Mouse (Mus musculus) B cell, adult 2 months (primary cell): ENCODE results near the gene Nudt1.

Experiments used
- DNase-seq, 2 experiments: peaks; one replicate each; pipeline ENCODE4 v3.0.0; 2022

Nudt1 gene

DNA sequence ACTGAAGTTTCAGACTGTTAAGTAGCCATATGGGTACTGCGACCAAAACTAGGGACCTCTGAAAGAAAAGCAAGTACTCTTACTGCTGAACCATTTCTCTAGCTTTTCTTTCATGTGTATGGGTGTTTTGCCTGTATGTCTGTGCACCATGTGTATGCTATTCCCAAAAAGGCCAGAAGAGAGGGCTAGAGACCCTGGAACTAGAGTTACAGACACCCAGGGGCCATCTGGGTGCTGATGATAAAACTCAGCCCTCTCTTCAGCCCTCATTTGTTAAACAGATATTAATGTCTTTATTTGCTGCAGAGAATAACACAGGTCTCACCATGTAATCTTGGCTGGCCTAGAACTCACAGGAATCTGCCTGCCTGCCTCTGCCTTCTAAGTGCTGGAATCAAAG is 63.0 kb downstream of the Nudt1 start:
- no peak for DNase-seq

DNA sequence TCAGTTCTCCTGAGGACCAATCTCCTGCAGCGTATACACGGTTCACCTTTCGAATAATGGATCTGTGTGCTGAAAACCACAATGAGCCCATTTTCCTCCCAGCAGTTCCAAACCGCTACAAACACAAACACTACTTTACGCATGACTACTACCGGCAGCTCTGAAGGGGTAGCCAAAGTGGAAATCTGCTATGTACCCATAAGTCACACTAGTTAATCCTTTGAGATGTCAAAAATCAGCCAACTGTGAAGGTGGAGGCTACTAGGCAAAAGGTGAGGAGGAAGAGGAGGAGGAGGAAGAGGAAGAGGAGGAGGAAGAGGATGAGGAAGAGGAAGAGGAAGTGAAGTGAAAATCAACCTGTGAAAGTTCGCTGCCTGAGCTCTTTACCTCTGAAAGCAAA is 65.8 kb downstream of the Nudt1 start:
- peak; percentile 29 to 33 for DNase-seq
